Mouse (Mus musculus) bone marrow macrophage, adult 2 months (primary cell): ENCODE measurements around the gene Jpt2. TPM values are rescaled to one million over a fixed set of nuclear protein-coding genes. Genes with fewer than 3 reads are reported as not detected.

Experiments
- H3K27ac ChIP-seq: 2 replicates; pipeline ENCODE4 v1.5.1; 2012; ENCODE audit warnings: low read depth, low read length; ENCODE audit not compliant: insufficient read depth
- H3K4me1 ChIP-seq: 2 replicates; pipeline ENCODE4 v1.6.1; 2012; ENCODE audit warnings: low read length; ENCODE audit not compliant: control insufficient read depth, insufficient read depth
- H3K4me3 ChIP-seq: 2 replicates; pipeline ENCODE4 v1.5.1; 2012; ENCODE audit warnings: mild to moderate bottlenecking, low read length, moderate library complexity; ENCODE audit not compliant: insufficient read depth
- CTCF ChIP-seq: IDR thresholded peaks from 2 replicates; pipeline ENCODE4 v1.5.1; 2012; ENCODE audit warnings: low read depth, mild to moderate bottlenecking, low read length, moderate library complexity
- POLR2A ChIP-seq: IDR thresholded peaks from 2 replicates; pipeline ENCODE4 v1.6.1; 2012; ENCODE audit warnings: mild to moderate bottlenecking, low read depth, low read length, borderline replicate concordance
- polyA plus RNA-seq: library from polyadenylated mRNA; stranded (reverse); fragments of >200 nt; gene quantifications from 2 replicates; pipeline ENCODE4 v1.2.4, GENCODE M21; 2012; ENCODE audit not compliant: missing spikeins, insufficient read depth, insufficient read length

Jpt2 gene
- polyA plus RNA-seq, 1 experiment = 42.4 TPM

- H3K4me1 ChIP-seq = 0 out of 2 replicates have a peak, but pooled peaks cover 4% of the 10 kb centered on the region
- TF ChIP-seq CTCF (no peak), POLR2A (no peak)
- peak overlapping the region; percentile 100 for H3K4me3 ChIP-seq
- H3K27ac ChIP-seq = peak overlapping the region; percentile 59
Measured at GRCm38 (mm10) chr17:24895571-24896240, 64.8 kb downstream of the Jpt2 start.

- no peak for TF ChIP-seq CTCF
- peak; percentile 56; the same call in 1 of the 2 replicates for TF ChIP-seq POLR2A
- peak within 1 kb of the TSS; percentile 100 for H3K4me3 ChIP-seq
- 0 out of 2 replicates have a peak, but pooled peaks cover 4% of the 10 kb centered on the region for H3K4me1 ChIP-seq
- peak within 1 kb of the TSS; percentile 59 for H3K27ac ChIP-seq
Measured at GRCm38 (mm10) chr17:24894995-24895547, 65.4 kb downstream of the Jpt2 start, which contains the start of the genes Eme2 and Mrps34. Gene Eme2 (minus strand): TSS chr17:24895087. Gene Mrps34 (plus strand): TSS chr17:24895116.

DNA sequence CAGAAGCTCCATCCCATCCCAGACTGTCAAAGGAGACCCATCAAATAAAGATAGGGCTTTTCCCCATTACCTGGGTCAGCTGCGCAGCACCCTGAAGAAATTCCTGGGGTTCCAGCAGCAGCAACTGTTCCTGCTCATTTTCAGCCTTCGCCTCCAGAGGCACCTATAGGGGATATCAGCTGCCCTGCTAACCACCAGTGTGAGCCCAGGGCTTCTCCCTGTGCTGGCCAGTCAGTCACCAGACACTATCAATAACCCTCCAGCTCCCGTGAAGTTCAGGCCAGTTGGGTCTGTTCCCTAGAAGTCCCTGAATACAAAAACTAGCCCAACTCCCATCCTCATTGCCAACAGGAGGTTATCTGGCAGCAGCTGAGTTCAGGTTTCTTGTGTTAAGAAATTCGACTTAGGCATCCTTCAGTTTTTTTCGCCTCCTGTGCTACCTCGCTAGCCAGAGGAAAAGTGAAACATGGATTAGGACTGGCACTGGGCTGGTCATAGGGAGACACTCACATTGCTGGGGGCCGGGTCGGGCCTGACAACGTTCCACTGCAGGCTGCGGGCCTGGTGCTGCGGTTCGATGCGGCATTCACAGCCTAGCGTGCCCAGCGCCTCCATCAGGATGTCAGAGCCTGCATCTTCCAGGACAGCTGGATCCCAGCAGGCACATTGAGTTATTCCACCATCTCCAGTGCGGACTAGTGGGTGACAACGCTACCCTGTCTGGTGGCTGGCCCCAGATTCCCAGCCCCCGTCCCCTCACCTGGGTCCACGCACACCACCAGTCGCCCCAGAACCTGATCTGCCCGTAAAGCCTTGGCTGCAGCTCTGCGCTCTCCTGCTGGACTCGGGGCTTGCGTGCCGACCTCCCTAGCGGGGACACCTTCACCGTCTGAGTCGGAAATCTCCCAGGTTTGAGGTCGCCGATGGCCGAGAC, 66.2 kb downstream of the Jpt2 start:
- H3K4me3 ChIP-seq = peak overlapping the region; percentile 100
- no peak for TF ChIP-seq POLR2A
- TF ChIP-seq CTCF = no peak
- 0 out of 2 replicates have a peak, but pooled peaks cover 4% of the 10 kb centered on the region for H3K4me1 ChIP-seq
- no peak overlapping the region for H3K27ac ChIP-seq

DNA sequence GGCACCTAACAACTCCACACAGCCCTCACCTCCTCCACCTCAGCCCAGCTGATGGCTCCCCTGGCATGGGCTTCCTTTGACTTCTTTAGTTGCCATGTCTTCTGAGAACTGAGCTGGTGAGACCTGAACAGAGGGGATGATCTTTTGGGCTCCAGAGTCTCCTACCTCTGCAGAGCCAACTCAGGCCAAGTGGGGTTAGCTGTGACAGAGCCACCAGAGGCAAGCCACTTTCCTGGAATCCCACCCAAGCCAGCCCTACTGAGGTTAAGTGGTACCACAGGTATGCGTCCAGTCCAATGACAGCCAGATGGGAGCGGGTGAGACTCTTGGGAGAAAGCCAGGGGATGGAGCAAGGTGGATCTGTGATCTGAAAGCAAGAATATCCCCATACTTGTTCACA, 67.2 kb downstream of the Jpt2 start:
- H3K4me1 ChIP-seq = 0 out of 2 replicates have a peak, but pooled peaks cover 4% of the 10 kb centered on the region
- H3K4me3 ChIP-seq = no peak overlapping the region
- TF ChIP-seq POLR2A (no peak), CTCF (no peak)
- no peak overlapping the region for H3K27ac ChIP-seq

DNA sequence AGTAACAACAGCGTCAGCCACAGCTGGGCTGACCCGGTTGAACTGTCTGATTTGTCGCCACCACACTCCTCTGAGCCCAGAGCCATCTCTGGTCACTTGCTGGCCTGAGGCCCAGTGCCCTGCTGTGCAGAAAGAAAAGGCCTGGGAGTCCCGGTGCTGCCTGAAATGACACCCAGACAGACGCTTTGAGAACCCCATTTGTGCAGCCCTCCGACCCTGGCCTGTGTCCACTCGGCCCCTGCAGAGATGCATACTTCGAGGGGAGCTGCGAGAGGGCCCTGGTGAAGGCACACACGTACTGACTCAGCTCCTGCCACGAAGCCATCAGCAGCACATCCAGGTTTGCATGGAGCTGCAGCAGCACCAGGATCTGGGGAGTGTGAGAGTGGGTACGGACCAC, 67.7 kb downstream of the Jpt2 start:
- H3K4me3 ChIP-seq = no peak overlapping the region
- peaks cover 7% of the 10 kb centered on the region; the same call in 1 of the 2 replicates for H3K4me1 ChIP-seq
- TF ChIP-seq POLR2A = no peak
- no peak for TF ChIP-seq CTCF
- no peak overlapping the region for H3K27ac ChIP-seq

DNA sequence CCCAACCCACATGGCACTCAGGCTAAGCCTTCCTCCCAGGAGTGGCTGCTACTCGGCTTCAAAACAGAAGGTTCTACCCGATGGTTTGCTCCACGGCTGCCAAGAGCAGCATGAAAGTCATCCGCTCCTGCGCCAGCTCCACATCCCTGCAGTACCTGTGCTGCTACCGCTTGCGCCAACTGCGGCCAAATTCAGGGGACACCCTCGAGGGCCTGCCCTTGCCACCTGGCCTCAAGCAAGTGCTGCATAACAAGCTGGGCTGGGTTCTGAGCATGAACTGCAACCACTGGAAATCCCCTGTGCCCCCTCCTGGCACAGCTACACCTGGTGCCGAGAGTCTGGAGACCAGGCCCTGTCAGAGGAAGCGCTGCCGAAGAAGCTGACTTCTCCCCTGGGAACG, 69.2 kb downstream of the Jpt2 start:
- Histone ChIP-seq H3K4me3 (no peak overlapping the region), H3K27ac (no peak overlapping the region), H3K4me1 (peaks cover 6% of the 10 kb centered on the region; the same call in 1 of the 2 replicates)
- TF ChIP-seq CTCF (no peak), POLR2A (no peak)

GRCm38 (mm10) chr17:24890151-24891092, 70.1 kb downstream of the Jpt2 start:
- H3K4me3 ChIP-seq = no peak overlapping the region
- H3K4me1 ChIP-seq = peaks cover 6% of the 10 kb centered on the region; the same call in 1 of the 2 replicates
- no peak overlapping the region for H3K27ac ChIP-seq

DNA sequence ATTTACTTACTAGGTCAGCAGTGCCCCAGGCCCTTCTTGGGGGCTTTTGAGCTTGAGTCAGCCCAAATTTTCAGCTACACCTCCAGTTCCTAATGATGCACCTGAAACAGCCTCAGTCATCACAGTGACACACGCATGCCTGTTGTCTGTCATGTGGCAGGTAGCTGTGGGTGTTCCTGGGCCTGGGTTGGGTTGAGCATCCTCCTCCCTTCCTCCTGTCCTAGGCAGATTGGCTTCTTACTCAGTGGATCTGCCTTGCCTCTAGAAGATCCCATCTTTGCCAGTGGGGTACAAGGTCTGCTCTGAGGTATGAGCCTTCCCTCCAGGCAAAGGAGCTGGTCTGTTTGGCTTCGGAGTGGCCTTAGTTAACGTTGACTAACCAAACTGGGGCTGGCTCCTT, 71.6 kb downstream of the Jpt2 start:
- H3K4me1 ChIP-seq = peaks cover 7% of the 10 kb centered on the region
- no peak overlapping the region for H3K4me3 ChIP-seq
- H3K27ac ChIP-seq = no peak overlapping the region
- TF ChIP-seq CTCF (no peak), POLR2A (no peak)

More at GRCm38 (mm10) chr17:24890151-24891092, 70.1 kb downstream of the Jpt2 start:
- no peak for TF ChIP-seq POLR2A
- TF ChIP-seq CTCF = no peak

Other genes starting within 250 kb of the Jpt2 start
- gene Rnf151, start 242.6 kb downstream of the Jpt2 start, polyA plus RNA-seq = not detected in 2 replicates
- gene Rps2, start 242.6 kb downstream of the Jpt2 start, polyA plus RNA-seq = 685 and 784 TPM in 2 replicates
- gene Ndufb10, start 236.2 kb downstream of the Jpt2 start, polyA plus RNA-seq = 164 and 191 TPM in 2 replicates
- gene Rpl3l, start 232.9 kb downstream of the Jpt2 start, polyA plus RNA-seq = not detected in 2 replicates
- gene Msrb1, start 224.0 kb downstream of the Jpt2 start, polyA plus RNA-seq = 214 and 223 TPM in 2 replicates
- not detected in 2 replicates for gene Hs3st6, start 207.7 kb downstream of the Jpt2 start, polyA plus RNA-seq
- gene Meiob, start 156.4 kb downstream of the Jpt2 start, polyA plus RNA-seq = not detected in 2 replicates
- 39.7 and 44.9 TPM in 2 replicates for gene Hagh, start 120.5 kb downstream of the Jpt2 start, polyA plus RNA-seq
- 9.0 and 9.1 TPM in 2 replicates for gene Fahd1, start 110.3 kb downstream of the Jpt2 start, polyA plus RNA-seq
- not detected in 2 replicates for gene Igfals, start 94.7 kb downstream of the Jpt2 start, polyA plus RNA-seq
- gene Nubp2, start 74.3 kb downstream of the Jpt2 start, polyA plus RNA-seq = 39.0 and 40.3 TPM in 2 replicates
- 20.2 and 21.3 TPM in 2 replicates for gene Spsb3, start 74.0 kb downstream of the Jpt2 start, polyA plus RNA-seq
- 5.9 and 7.1 TPM in 2 replicates for gene Eme2, start 65.6 kb downstream of the Jpt2 start, polyA plus RNA-seq
- gene Mrps34, start 65.6 kb downstream of the Jpt2 start, polyA plus RNA-seq = 25.6 and 34.9 TPM in 2 replicates
- gene Nme3, start 64.2 kb downstream of the Jpt2 start, polyA plus RNA-seq = 37.2 and 38.5 TPM in 2 replicates
- 56.7 and 64.0 TPM in 2 replicates for gene Mapk8ip3, start 23.7 kb downstream of the Jpt2 start, polyA plus RNA-seq
- gene Cramp1l, start 55.1 kb upstream of the Jpt2 start, polyA plus RNA-seq = 16.0 and 17.3 TPM in 2 replicates
- gene Ift140, start 55.4 kb upstream of the Jpt2 start, polyA plus RNA-seq = 16.8 and 20.4 TPM in 2 replicates
- 0.80 TPM in 1 of 2 replicates, not detected in the other for gene Tmem204, start 122.9 kb upstream of the Jpt2 start, polyA plus RNA-seq
- gene Telo2, start 155.3 kb upstream of the Jpt2 start, polyA plus RNA-seq = 8.3 and 9.5 TPM in 2 replicates
- not detected in 2 replicates for gene Ptx4, start 160.1 kb upstream of the Jpt2 start, polyA plus RNA-seq
- 86.1 and 89.4 TPM in 2 replicates for gene Clcn7, start 172.7 kb upstream of the Jpt2 start, polyA plus RNA-seq
- 0.33 TPM in 1 of 2 replicates, not detected in the other for gene Ccdc154, start 201.8 kb upstream of the Jpt2 start, polyA plus RNA-seq
- gene Gm38655, start 214.8 kb upstream of the Jpt2 start, polyA plus RNA-seq = not detected in 2 replicates
- gene BC003965, start 223.9 kb upstream of the Jpt2 start, polyA plus RNA-seq = 9.0 and 10.8 TPM in 2 replicates
- gene Unkl, start 227.7 kb upstream of the Jpt2 start, polyA plus RNA-seq = 10.2 and 12.6 TPM in 2 replicates